Mouse (Mus musculus): ENCODE measurements around the gene Siae. TPM values are rescaled to one million over a fixed set of nuclear protein-coding genes. Genes with fewer than 3 reads are reported as not detected.

The Siae gene
- 21.4 TPM for polyA plus RNA-seq (2017; shearing (Covaris generic))

GRCm38 (mm10) chr9:37554838-37555748, at the start of gene Siae:
Gene Siae (plus strand): TSS chr9:37555698.

GRCm38 (mm10) chr9:37527396-37528224, 27.9 kb upstream of the Siae start, which contains the start of gene Esam:
Gene Esam (plus strand): TSS chr9:37528078.

GRCm38 (mm10) chr9:37539170-37540025, 16.1 kb upstream of the Siae start, which contains the start of gene Vsig2:
Gene Vsig2 (plus strand): TSS chr9:37539255.

GRCm38 (mm10) chr9:37552536-37553293, 2.8 kb upstream of the Siae start, which contains the start of gene Nrgn:
Gene Nrgn (minus strand): TSS chr9:37552904.

GRCm38 (mm10) chr9:37613182-37613910, 57.8 kb downstream of the Siae start, which contains the start of gene Spa17:
Gene Spa17 (minus strand): TSS chr9:37613722.

GRCm38 (mm10) chr9:37656931-37657481, 101.5 kb downstream of the Siae start, which contains the start of gene Tbrg1:
Gene Tbrg1 (minus strand): TSS chr9:37657312.

GRCm38 (mm10) chr9:37669115-37669514, 113.6 kb downstream of the Siae start, which contains the start of gene Panx3:
Gene Panx3 (minus strand): TSS chr9:37669235.

Other genes with a start within 250 kb of the Siae start
- 7.1 TPM for gene Ccdc15, start 207.3 kb upstream of the Siae start, polyA plus RNA-seq (2017; shearing (Covaris generic))
- gene Hepacam, start 188.3 kb upstream of the Siae start, polyA plus RNA-seq (2017; shearing (Covaris generic)) = not detected
- gene Robo4, start 153.8 kb upstream of the Siae start, polyA plus RNA-seq (2017; shearing (Covaris generic)) = not detected
- not detected for gene Robo3, start 122.5 kb upstream of the Siae start, polyA plus RNA-seq (2017; shearing (Covaris generic))
- gene Msantd2, start 66.4 kb upstream of the Siae start, polyA plus RNA-seq (2017; shearing (Covaris generic)) = 6.8 TPM
- not detected for gene Esam, start 27.6 kb upstream of the Siae start, polyA plus RNA-seq (2017; shearing (Covaris generic))
- not detected for gene Vsig2, start 16.4 kb upstream of the Siae start, polyA plus RNA-seq (2017; shearing (Covaris generic))
- gene Nrgn, start 2.8 kb upstream of the Siae start, polyA plus RNA-seq (2017; shearing (Covaris generic)) = 3.9 TPM
- gene Spa17, start 58.0 kb downstream of the Siae start, polyA plus RNA-seq (2017; shearing (Covaris generic)) = 0.70 TPM
- gene Tbrg1, start 101.6 kb downstream of the Siae start, polyA plus RNA-seq (2017; shearing (Covaris generic)) = 184 TPM
- gene Panx3, start 113.5 kb downstream of the Siae start, polyA plus RNA-seq (2017; shearing (Covaris generic)) = not detected
- not detected for gene Olfr160, start 160.6 kb downstream of the Siae start, polyA plus RNA-seq (2017; shearing (Covaris generic))
- gene Olfr874, start 189.4 kb downstream of the Siae start, polyA plus RNA-seq (2017; shearing (Covaris generic)) = not detected
- gene Olfr875, start 216.2 kb downstream of the Siae start, polyA plus RNA-seq (2017; shearing (Covaris generic)) = not detected
- not detected for gene Olfr876, start 247.3 kb downstream of the Siae start, polyA plus RNA-seq (2017; shearing (Covaris generic))